Mouse (Mus musculus) adrenal gland (tissue): ENCODE measurements around the gene Mrps17.
"Not testable (repeated sequence)": the region's sequence is repeated elsewhere in the genome, so short reads cannot be mapped to it uniquely, and the experiment has no call there.

Experiments
- intact Hi-C: fragments of 180-260 bp; cut with DNase I; formaldehyde crosslinking; loops from one replicate; pipeline ENCODE4 v1.15.1; 2025
- long read RNA-seq, 2 experiments: library from polyadenylated mRNA; unstranded; transcript quantifications; one replicate each; pipeline ENCODE4 v2.0.0; 2020; ENCODE audit warnings: borderline replicate concordance in 1 of 2; ENCODE audit not compliant: insufficient replicate concordance in 1 of 2

Gene Mrps17
- long read RNA-seq, experiment 1, full-length matches to known transcripts: 88 of 112 reads
- long read RNA-seq, experiment 1, partial matches to known transcripts: 6 of 112 reads
- long read RNA-seq, experiment 1, other reads (novel, unspliced or antisense): 18 of 112 reads
- long read RNA-seq, experiment 2, full-length matches to known transcripts: 129 of 170 reads
- long read RNA-seq, experiment 2, partial matches to known transcripts: 18 of 170 reads
- long read RNA-seq, experiment 2, other reads (novel, unspliced or antisense): 23 of 170 reads

DNA sequence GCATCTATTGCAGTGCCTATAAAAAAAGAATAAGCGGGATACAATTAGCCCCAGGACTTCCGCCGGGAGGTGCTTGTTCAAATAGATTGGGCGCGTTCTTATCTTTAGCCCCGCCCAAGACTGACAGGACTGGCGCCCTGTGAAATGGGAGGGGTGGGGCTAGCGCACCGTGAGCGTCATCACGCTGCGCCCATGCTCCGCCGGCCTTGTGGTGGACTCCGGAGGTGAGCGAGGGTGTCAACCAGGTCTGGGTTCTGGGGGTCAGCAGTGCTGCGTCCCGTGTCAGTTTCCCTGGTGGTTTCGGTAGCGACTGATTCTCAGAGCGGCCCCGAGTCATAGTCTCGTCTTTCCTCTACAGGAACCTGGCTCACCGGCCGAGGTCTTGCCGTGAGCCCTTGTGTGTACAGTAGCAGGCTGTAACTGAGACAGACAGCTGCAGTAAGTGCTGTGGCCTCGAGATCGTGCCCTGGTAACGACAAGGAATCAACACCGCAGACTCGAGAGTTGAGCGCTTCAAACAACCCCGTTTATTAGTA lies at the start of gene Mrps17:
Gene Mrps17, plus strand, starts transcription at position 172 of the 536 bp plus-strand sequence.
- intact Hi-C loops: no loop called here

DNA sequence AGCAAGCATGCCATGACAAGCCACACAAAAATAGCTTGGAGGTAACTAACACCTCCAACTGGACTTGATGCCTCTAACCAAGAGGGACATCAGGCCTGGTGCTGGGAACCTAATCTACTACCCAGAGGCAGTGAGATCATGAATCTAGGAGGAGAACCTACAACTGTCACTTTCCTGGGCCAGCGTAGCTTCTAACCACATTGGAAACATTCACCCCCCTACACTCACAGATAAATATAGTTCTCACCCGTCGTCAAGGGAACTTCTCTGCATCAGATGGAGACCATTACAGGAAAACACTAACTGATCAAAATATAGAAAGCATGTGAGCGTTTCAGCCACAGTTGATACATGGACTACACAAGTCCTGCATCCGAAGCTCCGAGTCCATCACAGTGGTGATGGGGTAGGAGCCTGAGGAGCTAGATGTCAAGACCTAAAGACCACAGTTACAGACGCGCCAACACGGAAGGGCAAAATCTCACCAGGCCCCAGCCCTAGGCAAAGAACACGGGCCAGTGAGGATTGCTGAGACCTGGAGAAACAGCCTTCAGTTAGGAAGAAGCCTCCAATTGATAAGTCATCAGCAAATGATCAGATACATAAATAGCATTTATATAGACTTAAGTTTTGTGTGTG lies 48.9 kb upstream of the Mrps17 start:
- intact Hi-C loops: no loop called here

DNA sequence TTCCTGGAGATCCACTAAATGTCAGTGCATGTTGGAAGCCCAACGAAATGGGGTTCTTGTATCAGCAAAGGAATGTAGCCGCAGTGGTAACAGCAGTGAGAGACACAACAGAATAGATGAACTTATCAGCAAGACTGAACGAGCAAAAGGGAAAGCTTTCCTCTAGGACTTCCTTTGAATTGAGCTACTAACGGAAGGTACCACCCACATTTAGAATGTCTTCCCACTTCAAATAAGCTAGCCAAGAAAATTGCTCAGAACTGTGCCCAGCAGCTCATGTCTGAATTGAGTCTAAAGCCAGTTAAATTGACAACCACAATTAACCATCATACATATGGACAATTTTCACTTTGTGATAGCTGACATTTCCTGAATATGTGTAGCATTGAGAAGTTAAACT lies 47.4 kb upstream of the Mrps17 start:
- intact Hi-C loops: no loop called here

DNA sequence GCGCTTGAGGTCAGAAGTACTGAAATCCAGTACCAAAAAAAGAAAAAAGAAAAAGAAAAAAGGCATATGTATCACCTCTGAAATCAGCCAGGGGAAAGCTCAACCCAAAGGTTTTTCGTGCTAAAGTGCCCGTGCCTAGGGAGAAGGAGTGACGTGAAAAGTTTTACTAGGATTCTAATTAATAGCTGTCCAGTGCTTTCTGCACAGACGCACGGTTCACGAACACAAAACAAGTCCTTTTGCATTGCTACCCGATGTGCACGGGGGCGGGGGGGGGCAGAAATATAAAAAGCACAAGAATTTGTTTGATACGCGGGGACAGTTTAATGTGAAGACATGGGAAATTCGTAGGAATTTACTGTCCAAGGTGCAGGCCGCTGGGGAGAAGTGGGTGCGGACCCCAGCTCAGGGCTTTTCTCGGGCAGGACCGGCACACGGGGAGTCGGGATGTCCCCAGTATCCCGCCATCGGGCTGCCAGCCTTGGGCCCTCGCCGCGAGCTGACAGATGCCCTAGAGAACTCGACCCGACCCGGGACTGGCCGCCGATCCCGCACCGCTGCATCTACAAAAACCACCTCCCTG lies 45.8 kb upstream of the Mrps17 start:
- intact Hi-C loops: no loop called here

DNA sequence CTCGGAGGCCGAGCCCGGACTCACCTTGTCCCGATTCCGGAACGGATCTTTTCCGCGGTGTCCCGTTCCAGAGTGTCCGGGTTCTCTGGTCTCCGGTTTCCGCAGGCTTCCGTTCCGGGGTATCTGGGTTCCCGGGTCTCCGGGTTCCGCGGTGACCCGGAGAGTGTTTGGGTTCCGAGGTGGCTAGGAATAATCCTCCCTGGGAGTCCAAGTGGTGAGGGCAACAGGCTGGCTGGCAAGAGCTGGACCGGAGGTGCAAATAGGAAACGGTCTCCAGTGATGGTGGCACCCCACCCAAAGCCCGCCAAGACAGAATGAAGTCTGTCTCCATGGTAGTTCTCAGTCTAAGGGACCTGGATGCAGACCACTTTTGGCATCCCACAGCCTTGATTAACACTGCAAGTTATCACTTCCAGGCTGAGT lies 45.2 kb upstream of the Mrps17 start, which contains the start of gene Zfp11:
Gene Zfp11, minus strand, starts transcription at position 64 of the 423 bp plus-strand sequence.
- intact Hi-C loops: no loop called here

DNA sequence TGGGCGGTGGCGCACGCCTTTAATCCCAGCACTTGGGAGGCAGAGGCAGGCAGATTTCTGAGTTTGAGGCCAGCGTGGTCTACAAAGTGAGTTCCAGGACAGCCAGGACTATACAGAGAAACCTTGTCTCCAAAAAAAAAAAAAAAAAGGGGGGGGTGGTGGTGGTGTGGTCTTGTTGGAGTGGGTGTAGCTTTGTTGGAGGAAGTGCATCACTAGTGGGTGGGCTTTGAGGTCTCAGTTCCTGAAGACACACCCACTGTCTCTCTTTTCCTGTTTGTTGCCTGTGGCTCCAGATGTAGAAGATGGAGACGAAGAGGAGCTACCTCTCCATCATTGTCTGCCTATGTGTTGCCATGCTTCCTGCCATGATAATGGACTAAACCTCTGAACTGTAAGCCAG lies 30.2 kb upstream of the Mrps17 start:
- intact Hi-C loops: not testable (repeated sequence)

DNA sequence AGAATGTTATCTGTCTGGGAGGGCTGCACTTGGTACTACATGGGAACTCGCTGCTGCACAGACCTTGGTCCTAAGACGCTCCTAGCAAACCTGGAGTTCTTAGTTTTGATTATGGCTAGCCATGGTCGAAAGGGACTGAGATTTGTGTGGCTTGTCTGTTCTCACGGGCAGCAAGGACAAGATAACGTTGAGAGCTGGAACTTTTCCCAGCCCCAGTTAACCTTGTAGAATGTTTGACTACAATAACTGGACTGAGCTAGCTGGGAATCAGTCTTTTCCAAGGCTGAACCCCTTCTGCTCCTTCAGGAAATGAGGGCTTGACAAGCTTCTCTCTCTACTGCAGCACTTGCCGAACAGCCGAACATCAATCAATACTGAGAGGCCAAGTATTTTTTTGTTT lies 27.7 kb upstream of the Mrps17 start:
- intact Hi-C loops: no loop called here

DNA sequence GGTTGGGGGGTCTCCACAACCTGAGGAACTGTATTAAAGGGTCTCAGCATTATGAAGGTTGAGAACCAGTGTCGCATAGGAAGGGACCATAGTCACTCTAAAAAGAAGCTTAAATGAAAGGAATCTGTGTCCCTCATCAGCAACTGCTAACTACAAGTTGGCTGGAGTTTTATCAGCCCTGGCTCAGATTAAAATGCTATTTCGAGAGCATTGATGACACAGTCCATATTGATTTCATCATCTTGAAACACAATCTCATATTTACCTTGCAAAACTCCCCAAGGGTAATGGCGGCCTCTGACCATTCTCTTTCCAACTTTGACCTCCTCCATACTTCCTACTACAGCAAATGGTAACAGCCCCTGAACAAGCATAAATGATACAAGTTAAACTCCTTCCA lies 24.8 kb upstream of the Mrps17 start:
- intact Hi-C loops: no loop called here

DNA sequence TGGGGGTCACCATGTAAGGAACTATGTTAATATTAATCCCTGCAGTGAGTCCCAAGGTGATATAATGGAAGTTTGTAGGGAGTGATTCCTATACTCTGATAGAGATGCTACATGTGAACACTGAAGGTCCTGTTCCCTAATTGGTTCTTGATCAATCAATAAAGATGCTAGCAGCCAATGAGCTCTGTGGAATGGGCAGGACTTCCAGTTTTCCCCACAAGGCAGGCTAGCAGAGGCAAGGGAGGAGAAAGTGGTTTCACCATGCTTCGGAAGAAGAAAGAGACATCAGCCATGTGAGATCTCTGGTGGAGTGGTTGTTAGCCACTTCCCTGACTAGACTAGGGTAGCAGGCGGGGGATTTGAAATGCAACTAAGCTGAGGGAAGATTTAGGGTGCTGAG lies 14.8 kb upstream of the Mrps17 start:
- intact Hi-C loops: no loop called here

DNA sequence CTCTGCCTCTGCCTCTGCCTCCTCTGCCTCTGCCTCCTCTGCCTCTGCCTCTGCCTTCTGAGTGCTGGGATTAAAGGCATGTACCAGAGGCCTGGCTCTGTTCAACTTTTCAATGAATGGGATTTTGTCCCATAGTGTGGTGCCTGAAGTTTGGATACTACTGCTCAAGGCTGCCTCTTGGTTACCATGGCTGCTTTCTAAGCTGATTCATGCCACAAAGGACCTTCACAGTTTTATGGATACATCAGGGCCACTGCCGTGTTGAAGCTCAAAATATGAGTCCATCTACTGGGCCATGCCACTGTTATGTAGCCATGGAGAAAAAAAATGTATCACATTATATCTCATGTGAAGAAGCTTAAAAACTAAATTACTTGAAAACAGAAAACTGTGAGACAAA lies 13.6 kb upstream of the Mrps17 start:
- intact Hi-C loops: no loop called here

DNA sequence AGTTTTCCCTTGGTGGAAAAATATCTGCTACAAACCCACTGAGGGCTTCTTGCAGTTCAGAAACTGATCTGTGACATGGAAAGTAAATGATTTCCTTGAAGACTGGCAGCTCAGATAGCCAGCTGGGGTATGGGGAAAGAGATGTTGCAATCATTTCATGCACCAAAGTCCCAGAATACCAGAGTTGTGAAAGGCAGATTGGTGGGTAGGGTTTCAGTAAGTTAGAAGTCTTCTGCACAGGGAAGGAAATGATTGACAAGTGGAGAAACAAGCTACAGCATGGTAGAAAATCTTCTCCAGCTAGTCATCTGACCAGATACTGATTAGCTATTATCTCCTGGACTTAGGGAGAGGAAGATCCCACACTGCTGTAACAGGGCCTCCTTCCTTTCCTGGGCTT lies 11.9 kb upstream of the Mrps17 start:
- intact Hi-C loops: no loop called here

DNA sequence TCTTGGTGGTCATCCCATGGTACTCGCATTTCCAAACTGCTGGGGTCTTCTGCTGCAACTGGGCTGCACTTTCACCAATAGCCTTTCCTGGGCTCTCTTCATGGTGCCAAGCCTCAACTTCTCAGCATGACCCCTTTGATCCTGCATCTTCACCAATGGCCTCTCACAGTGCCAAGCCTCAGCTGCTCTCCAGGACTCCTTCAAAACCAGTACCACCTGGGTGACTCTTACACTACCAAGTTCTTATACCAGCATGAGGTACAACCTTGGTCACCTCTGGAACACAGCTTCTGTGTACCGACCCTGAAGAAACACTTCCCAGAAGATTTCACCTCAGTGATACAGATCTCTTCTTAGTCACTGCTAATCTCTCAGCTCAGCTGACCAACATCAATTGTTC lies 6.9 kb upstream of the Mrps17 start, which contains the start of gene Sept14:
Gene Sept14, minus strand, starts transcription at position 101 of the 400 bp plus-strand sequence.
- intact Hi-C loops: no loop called here

DNA sequence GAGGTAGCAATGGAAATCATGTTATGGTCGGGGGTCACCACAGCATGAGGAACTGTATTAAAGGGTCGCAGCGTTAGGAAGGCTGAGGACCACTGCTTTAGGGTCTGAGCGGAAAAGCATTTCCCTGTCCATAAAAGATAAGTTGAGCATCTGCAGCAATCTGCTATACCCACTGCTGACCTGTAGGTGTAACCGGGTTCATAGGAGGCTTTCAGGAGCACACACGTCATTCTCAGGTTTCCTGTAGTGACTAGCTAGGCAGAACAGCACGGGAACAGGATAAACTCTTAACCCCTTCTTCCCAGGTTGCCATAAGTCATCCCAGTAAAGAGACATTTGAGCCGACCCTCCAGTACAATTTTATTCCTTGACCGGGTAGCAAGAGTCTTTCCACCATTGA lies 1.7 kb downstream of the Mrps17 start:
- intact Hi-C loops: no loop called here

DNA sequence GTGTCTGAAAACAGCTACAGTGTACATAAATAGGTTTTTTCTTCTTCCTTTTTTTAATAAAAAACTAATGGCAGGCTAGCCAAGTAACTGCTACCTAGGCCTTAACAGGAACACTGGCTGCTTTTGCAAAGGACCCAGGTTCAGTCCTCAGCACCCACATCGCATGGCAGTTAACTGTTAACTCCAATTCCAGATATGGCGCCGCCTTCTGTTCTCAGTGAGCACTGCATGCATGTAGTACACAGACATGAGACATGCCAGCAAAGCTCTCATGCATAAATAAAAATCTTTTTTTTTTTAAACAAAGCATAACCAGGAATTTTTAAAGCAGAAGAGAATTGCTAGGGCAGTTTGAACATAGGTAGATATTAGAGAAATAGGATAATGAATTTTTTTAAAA lies 4.9 kb downstream of the Mrps17 start:
- intact Hi-C loops: no loop called here

DNA sequence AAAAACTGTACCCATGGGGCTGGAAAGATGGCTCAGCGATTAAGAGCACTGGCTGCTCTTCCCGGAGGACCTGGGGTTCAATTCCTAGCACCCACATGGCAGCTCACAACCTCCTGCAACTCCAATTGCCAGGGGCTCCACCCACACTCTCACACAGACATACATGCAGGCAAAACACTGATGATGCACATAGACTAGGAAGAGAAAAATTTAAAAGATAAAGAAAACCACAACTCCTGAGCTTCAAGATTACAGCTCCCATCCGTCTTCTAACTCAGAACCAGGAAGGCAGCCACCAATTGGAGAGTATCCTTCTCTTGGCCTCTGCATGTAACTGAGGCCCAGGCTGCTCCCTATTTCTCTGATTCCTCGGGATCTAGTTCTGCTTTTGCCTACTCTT lies 9.0 kb downstream of the Mrps17 start:
- intact Hi-C loops: no loop called here

DNA sequence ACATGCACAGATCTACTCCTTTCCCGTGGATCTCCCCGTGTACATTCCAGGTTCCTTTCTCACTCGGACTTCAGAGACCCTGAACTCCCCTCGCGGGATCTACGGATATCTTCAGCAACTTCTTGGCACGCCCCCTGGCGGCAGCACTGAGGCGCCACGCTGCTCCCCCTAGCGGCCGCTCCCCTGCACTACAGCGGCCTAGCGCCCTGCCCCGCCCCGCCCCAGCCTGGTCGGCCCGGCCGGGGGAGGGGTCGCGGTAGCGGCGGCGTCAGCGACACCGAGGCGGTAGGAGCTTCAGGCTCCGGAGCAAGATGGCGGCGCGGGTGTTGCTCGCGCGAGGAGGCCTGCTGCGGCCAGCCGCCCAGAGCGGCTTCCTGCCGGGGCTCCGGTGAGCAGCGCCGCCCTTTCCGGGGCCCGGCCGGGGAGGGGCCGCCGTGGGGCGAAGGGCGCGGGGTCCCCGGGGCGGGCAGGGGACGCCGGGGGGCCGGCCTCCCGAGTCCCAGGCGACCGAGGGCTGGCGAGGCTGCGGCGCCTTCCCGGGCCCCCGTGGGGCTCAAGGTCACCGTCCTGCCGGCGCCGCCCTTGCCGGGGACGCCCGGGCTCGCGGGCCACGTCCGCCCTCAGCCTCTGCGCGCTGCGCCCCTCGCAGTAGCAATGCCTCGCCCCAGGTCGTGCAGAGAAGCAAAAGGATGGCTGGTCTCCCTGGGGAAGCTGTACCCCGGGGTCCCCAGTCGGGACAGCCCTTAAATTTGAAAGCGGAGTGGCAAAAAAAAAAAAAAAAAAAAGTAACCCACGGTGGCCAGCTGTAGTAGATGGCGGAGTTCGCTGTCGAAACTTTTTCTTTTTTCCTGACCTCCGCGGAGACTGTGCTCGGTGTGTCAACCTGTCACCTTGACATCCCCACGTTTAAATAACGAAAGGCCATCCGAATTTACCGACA lies 9.8 kb downstream of the Mrps17 start, which contains the start of gene Nipsnap2:
Gene Nipsnap2, plus strand, starts transcription at position 230 of the 940 bp plus-strand sequence.
- intact Hi-C loops: no loop called here

DNA sequence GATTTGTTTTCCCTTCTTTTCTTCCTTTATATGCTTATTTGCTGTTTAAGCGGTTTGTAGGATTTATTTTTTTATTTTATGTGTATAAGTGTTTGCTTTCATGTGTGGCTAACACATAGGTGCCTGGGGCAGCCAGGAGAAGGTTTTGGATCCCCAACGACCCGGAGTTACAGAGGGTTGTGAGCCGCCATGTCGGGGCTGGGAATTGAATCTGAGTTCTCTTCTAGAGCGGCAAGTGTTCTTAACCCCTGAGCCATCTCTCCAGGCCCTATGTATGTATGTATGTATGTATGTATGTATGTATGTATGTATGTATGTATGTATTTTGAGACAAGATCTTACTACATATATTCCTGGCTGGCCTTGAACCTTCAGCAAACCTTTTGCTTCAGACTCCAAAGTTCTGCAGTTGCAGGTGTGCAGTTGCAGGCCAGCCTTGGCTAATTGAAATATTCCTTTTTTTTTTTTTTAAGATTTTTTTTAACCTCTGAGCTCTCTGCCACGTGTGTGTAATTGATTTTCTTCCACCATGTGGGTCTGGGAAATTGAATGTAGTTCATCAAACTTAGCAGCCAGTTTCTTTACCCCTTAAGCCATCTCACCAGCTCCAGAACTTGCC lies 10.6 kb downstream of the Mrps17 start:
- intact Hi-C loops: no loop called here

DNA sequence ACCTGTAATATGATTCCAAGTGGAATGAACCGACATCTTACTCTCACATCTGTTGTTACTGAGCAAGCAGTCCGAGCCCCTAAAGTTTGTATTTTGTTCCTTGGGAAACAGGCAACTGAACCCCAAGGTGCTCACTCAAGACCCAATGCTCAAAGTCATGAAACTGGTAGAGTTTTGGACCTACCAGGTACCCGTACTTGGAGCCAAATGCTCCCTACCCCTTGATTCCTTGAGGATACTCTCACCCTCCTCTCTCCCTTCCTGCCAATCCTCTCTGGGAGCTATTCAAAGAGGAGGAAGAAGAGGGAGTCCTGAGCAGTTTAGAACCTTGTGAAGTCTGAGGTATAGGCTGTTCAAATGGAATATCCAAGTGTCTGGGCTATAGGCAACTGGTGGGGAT lies 11.5 kb downstream of the Mrps17 start:
- intact Hi-C loops: no loop called here

DNA sequence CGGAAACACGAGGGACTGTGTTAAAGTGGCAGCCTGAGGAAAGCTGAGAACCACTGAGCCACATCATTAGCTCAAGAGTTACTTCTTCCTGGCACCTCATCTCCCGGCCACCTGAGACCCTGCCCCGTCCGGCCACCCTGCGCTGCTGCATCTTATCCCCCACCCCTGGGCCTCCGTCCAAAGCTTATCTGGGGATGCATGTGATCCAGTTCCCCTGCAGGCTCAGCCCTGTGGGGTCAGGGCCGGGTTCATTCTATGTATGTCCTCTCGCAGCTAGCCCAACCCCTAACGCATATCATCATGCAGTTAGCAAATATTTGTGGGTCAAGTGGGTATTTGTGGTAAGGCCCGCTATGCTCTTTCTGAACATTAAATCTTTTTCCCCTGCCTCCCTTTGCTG lies 14.0 kb downstream of the Mrps17 start:
- intact Hi-C loops: no loop called here

DNA sequence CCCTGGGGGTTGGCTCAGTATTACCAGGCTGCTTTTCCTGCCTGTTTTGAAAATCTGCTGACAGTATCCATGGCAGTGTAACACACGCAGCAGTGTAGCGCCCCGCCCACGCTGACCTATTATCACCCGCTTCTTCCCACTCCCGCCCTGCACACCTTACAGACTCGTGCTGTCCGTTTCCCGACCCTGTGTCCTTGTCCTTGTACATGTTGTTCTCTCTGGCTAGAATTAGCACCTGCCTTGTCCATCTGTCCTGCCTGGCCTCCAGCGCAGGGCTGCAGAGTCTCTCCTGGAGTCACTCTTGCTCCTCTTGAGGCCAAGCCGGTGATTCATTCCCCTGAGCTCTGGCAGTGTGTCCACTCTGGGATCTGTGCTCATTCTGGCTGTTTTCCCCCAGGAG lies 15.0 kb downstream of the Mrps17 start:
- intact Hi-C loops: no loop called here

DNA sequence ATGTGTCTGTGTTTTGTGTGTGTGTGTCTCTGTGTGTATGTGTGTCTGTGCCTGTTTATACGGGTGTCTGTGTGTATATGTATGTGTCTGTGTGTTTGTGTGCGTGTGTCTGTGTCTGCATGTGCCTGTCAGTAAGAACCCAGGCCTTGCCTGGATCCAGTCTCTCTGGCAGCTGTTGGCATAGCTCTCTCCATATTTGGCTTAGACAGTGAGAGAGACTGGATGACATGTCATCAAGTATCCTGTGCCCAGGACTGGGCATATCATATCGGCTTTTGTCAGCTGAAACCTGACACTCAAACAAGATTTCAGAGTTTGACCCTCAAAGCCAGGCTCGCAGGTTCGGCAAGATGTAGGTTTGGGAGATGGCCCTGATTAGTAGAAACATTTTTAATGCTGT lies 15.7 kb downstream of the Mrps17 start:
- intact Hi-C loops: no loop called here
